26 mouse cellular contexts compared by ENCODE assay signal in genomic region chr11:83908376-83908775, GRCm38 (mm10). TPM values are rescaled to one million over a fixed set of nuclear protein-coding genes. Genes with fewer than 3 reads are reported as not detected.
DNase-seq lines count a peak whose midpoint lies in the region; ATAC-seq and TF ChIP-seq lines count a peak whose summit lies in the region.
"Had no signal": no experiment of that assay in that cellular context is flagged by ENCODE, and none has a peak within 500 bp of the region (broad histone marks: within the 10 kb centered on the region; RNA-seq: fewer than 3 reads in every experiment).

No protein-coding gene starts in this region.

- H3K27ac ChIP-seq in liver, embryonic 15.5 days (replicated peaks): no peak overlapping the region
- H3K27ac ChIP-seq in intestine, embryonic 16.5 days (ENCODE audit: low read length): peak overlapping the region; percentile 66
- H3K27ac ChIP-seq: embryonic facial prominence, embryonic 15.5 days; forebrain, embryonic 10.5 days; gastrocnemius, adult 2 months; hindbrain, embryonic 10.5 days had no signal

- no peak for TF ChIP-seq POLR2A in brain, embryonic 14.5 days (IDR thresholded peaks at IDR 0.05; ENCODE audit: borderline replicate concordance, extremely low read depth, insufficient read depth, insufficient read length, poor library complexity, severe bottlenecking)

- TF ChIP-seq CTCF in brain, embryonic 14.5 days (IDR thresholded peaks at IDR 0.05; ENCODE audit: borderline replicate concordance, extremely low read depth, insufficient read depth, insufficient read length): no peak

- peaks cover 15% of the 10 kb centered on the region; the same call in 1 of the 2 replicates for H3K4me1 ChIP-seq in liver, embryonic 15.5 days (replicated peaks)
- H3K4me1 ChIP-seq in intestine, embryonic 16.5 days (ENCODE audit: control insufficient read depth, insufficient read depth, low read length): peaks cover 11% of the 10 kb centered on the region
- H3K4me1 ChIP-seq: embryonic facial prominence, embryonic 15.5 days; heart, embryonic 12.5 days had no signal

- 38% methylated on average over 7 of the region's 7 CpGs for WGBS in liver, embryonic 15.5 days (ENCODE audit: insufficient replicate concordance)
- 24% methylated on average over 7 of the region's 7 CpGs for WGBS in intestine, embryonic 16.5 days

- no peaks in the 10 kb centered on the region for H3K9me3 ChIP-seq in liver, embryonic 15.5 days (replicated peaks)
- H3K9me3 ChIP-seq in intestine, embryonic 16.5 days (ENCODE audit: control insufficient read depth, low read length): no peaks in the 10 kb centered on the region
- H3K9me3 ChIP-seq: embryonic facial prominence, embryonic 15.5 days; forebrain, embryonic 10.5 days; heart, embryonic 12.5 days; hindbrain, embryonic 10.5 days had no signal

- H3K9ac ChIP-seq in liver, embryonic 15.5 days: no peak overlapping the region
- no peak overlapping the region for H3K9ac ChIP-seq in intestine, embryonic 16.5 days (ENCODE audit: low read depth, low read length)
- H3K9ac ChIP-seq: embryonic facial prominence, embryonic 15.5 days; heart, embryonic 12.5 days had no signal

- H3K27me3 ChIP-seq in liver, embryonic 15.5 days: no peaks in the 10 kb centered on the region
- H3K27me3 ChIP-seq in intestine, embryonic 16.5 days (replicated peaks; ENCODE audit: control insufficient read depth, insufficient read depth, low read length): no peaks in the 10 kb centered on the region
- H3K27me3 ChIP-seq: embryonic facial prominence, embryonic 15.5 days; heart, embryonic 12.5 days had no signal

- peak; percentile 44; the same call in 1 of the 2 replicates for ATAC-seq in liver, embryonic 15.5 days (ENCODE audit: insufficient read depth)
- ATAC-seq in intestine, embryonic 16.5 days: peak; percentile 94
- ATAC-seq: forebrain, embryonic 14.5 days had no signal

- H3K4me2 ChIP-seq in liver, embryonic 15.5 days: 0 out of 2 replicates have a peak overlapping the region, but pooled peaks have one; percentile 23
- H3K4me2 ChIP-seq in intestine, embryonic 16.5 days (ENCODE audit: low read depth, low read length): no peak overlapping the region
- H3K4me2 ChIP-seq: embryonic facial prominence, embryonic 15.5 days; heart, embryonic 12.5 days had no signal

- no peak for DNase-seq in liver
- peak; percentile 4 for DNase-seq in brain, embryonic 14.5 days (ENCODE audit: low read depth)
- DNase-seq in yolk sac, embryonic 10.5 days (ENCODE audit: low spot score): peak; percentile 86
- no peak for DNase-seq in right cerebral cortex, postnatal 25 days
- DNase-seq in adrenal gland, postnatal 36 days: no peak
- DNase-seq: adrenal gland, postnatal 10 days; cerebellum, adult 2 months; cerebellum, postnatal 10 days; embryo, embryonic 11 days; gastrocnemius, adult 2 months; gastrocnemius, postnatal 25 days had no signal

- H3K4me3 ChIP-seq in liver, embryonic 15.5 days (replicated peaks): no peak overlapping the region
- no peak overlapping the region for H3K4me3 ChIP-seq in intestine, embryonic 16.5 days (ENCODE audit: low read length)
- H3K4me3 ChIP-seq: embryonic facial prominence, embryonic 15.5 days; erythroblast, embryonic 14.5 days; forebrain, embryonic 10.5 days; gastrocnemius, adult 2 months; heart, embryonic 12.5 days; hindbrain, embryonic 10.5 days had no signal

- no peaks in the 10 kb centered on the region for H3K36me3 ChIP-seq in liver, embryonic 15.5 days (replicated peaks)
- no peaks in the 10 kb centered on the region for H3K36me3 ChIP-seq in intestine, embryonic 16.5 days (ENCODE audit: control insufficient read depth, insufficient read depth, low read length)
- H3K36me3 ChIP-seq: embryonic facial prominence, embryonic 15.5 days; forebrain, embryonic 10.5 days; heart, embryonic 12.5 days; hindbrain, embryonic 10.5 days had no signal

RNA-seq across cellular contexts. Expression of gene Ddx52, which starts 33.5 kb away (rescaled TPM):
- polyA plus RNA-seq in liver, embryonic 15.5 days (2015; fragmentation: Nextera tagmentation; extraction: Ambion mirVana): 12.3 and 13.0 TPM in 2 replicates
- 18.2 and 19.0 TPM in 2 replicates for polyA plus RNA-seq in brain, embryonic 14.5 days (2012; rRNA removed)
- polyA plus RNA-seq in intestine, embryonic 16.5 days (2015; fragmentation: Nextera tagmentation; extraction: Ambion mirVana): 23.8 and 24.0 TPM in 2 replicates
- total RNA-seq in adrenal gland, postnatal 36 days (2021): 10 to 100 TPM; 20.0 to 21.7 TPM

RNA-seq across cellular contexts. Expression of gene Synrg, which starts 55.9 kb away (rescaled TPM):
- polyA plus RNA-seq in liver, embryonic 15.5 days (2015; fragmentation: Nextera tagmentation; extraction: Ambion mirVana): 5.2 and 5.4 TPM in 2 replicates
- polyA plus RNA-seq in brain, embryonic 14.5 days (2012; rRNA removed): 25.0 and 36.8 TPM in 2 replicates
- polyA plus RNA-seq in intestine, embryonic 16.5 days (2015; fragmentation: Nextera tagmentation; extraction: Ambion mirVana): 6.6 and 8.0 TPM in 2 replicates
- 10 to 100 TPM; 48.4 to 49.2 TPM for total RNA-seq in adrenal gland, postnatal 36 days (2021)

RNA-seq across cellular contexts. Expression of gene Hnf1b, which starts 58.5 kb away (rescaled TPM):
- 3.1 and 4.8 TPM in 2 replicates for polyA plus RNA-seq in liver, embryonic 15.5 days (2015; fragmentation: Nextera tagmentation; extraction: Ambion mirVana)
- 0.13 and 0.19 TPM in 2 replicates for polyA plus RNA-seq in brain, embryonic 14.5 days (2012; rRNA removed)
- polyA plus RNA-seq in intestine, embryonic 16.5 days (2015; fragmentation: Nextera tagmentation; extraction: Ambion mirVana): 9.0 and 9.8 TPM in 2 replicates
- total RNA-seq in adrenal gland, postnatal 36 days (2021): not detected
- total RNA-seq: common myeloid progenitor, adult 5-6 weeks; gastrocnemius, adult 2 months; gastrocnemius, postnatal 25 days; granulocyte monocyte progenitor cell, adult 5-6 weeks; heart, adult 8-10 months; heart, postnatal 25 days; MEL had no signal
- polyA plus RNA-seq: C2C12; embryonic facial prominence, embryonic 11.5 days; embryonic facial prominence, embryonic 15.5 days; erythroblast, embryonic 14.5 days; forebrain, embryonic 10.5 days; hindbrain, embryonic 10.5 days had no signal

Comparison
In these comparisons a context has a peak if more than half of its experiments do, and no peak if none do; other contexts are left out.
1. DNase-seq: peak in brain, embryonic 14.5 days (single experiment) and yolk sac, embryonic 10.5 days (single experiment); none in liver (single experiment), right cerebral cortex, postnatal 25 days (single experiment) and adrenal gland, postnatal 36 days (0 of 2).